Mouse (Mus musculus) heart, embryonic 10.5 days (tissue): Measurements from ENCODE around the gene D8Ertd738e. TPM values are rescaled to one million over a fixed set of nuclear protein-coding genes. Genes with fewer than 3 reads are reported as not detected.

Experiments
- DNase-seq: peaks from one replicate; pipeline ENCODE4 v3.0.0-alpha.2; 2017; ENCODE audit warnings: low spot score
- H3K27ac ChIP-seq: fragments of 300-500 bp; sonication (generic); 2 replicates; pipeline ENCODE4 v1.5.1; 2016; ENCODE audit warnings: mild to moderate bottlenecking
- H3K27me3 ChIP-seq: fragments of 300-500 bp; sonication (generic); 2 replicates; pipeline ENCODE4 v1.6.1; 2016; ENCODE audit warnings: mild to moderate bottlenecking; ENCODE audit not compliant: poor library complexity, insufficient read depth, severe bottlenecking
- H3K36me3 ChIP-seq: fragments of 300-500 bp; sonication (generic); 2 replicates; pipeline ENCODE4 v1.6.1; 2016; ENCODE audit warnings: mild to moderate bottlenecking, moderate library complexity
- H3K4me1 ChIP-seq: fragments of 300-500 bp; sonication (generic); 2 replicates; pipeline ENCODE4 v1.6.1; 2016; ENCODE audit warnings: mild to moderate bottlenecking
- H3K4me3 ChIP-seq: fragments of 300-500 bp; sonication (generic); 2 replicates; pipeline ENCODE4 v1.5.1; 2016; ENCODE audit warnings: mild to moderate bottlenecking, moderate library complexity
- H3K9me3 ChIP-seq: fragments of 300-500 bp; sonication (generic); 2 replicates; pipeline ENCODE4 v1.6.1; 2016; ENCODE audit warnings: mild to moderate bottlenecking, moderate library complexity
- WGBS: fragments of 180-500 bp; shearing (Covaris S2); methylation state at CpG from one replicate; pipeline ENCODE4 v1.1.7; 2016; 5-methylcytosine and 5-hydroxymethylcytosine counted together
- polyA plus RNA-seq: library from polyadenylated mRNA; unstranded; fragments of >200 nt; fragmentation: Nextera tagmentation; extraction: Ambion mirVana; gene quantifications from 2 replicates; pipeline ENCODE4 v1.2.1, GENCODE M21; 2016

D8Ertd738e gene
- polyA plus RNA-seq, 1 experiment from 2014 or later = 374 TPM

DNA sequence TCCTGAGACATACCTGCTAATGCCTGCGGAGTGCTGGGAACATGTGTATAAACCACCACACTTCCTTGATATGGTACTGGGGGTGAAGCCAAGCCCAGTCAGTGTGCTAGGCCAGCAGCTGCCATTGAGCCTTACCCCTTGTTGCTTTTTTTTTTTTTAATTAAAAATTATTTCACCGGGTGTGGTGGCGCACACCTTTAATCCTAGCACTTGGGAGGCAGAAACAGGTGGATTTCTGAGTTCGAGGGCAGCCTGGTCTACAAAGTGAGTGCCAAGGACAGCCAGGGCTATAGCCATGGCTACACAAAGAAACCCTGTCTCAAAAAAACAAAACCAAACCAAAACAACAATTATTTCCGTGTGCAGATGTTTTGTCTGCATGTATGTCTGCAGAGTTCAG, 44.4 kb downstream of the D8Ertd738e start:
- H3K36me3 ChIP-seq = peaks cover 45% of the 10 kb centered on the region
- H3K27me3 ChIP-seq = no peaks in the 10 kb centered on the region
- H3K4me1 ChIP-seq = peaks cover 63% of the 10 kb centered on the region
- 90% methylated on average over 5 of the region's 5 CpGs for WGBS
- H3K4me3 ChIP-seq = no peak overlapping the region
- no peak for DNase-seq
- no peak overlapping the region for H3K27ac ChIP-seq
- H3K9me3 ChIP-seq = no peaks in the 10 kb centered on the region

DNA sequence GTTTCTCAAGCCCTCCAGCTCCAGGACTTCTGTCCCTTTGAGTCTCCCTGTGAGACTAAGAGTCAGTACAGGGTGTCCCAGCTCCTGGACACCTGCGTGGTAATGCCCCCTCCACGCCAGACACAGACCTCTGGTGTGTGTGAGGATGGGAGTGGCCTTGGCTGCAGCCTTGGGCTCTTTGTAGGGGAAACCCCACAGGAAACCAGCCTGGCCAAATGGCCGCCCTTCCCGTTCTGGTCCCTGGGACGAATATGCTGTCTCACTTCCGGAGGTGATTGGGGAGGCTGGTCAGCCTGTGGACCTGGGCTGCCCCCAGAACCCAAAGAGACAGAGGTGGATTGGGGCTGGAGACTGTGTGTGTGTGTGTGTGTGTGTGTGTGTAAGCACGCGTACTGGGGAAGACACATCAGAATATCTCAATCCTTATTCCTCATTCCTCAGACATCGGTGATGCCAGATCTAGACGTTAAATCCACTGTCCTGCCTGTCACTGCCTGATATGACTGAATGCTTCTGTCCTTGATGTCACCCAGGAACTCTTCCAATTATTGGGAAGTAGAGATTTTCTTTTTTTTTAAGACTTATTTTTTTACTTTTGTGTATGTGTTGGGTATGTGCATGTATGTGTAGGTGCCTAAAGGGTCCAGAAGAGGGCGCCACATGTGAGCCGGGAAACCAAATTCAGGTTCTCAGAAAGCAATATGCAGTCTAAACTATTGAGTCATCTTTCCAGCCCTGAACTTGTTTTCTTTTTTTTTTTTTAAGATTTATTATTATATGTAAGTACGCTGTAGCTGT, 45.3 kb downstream of the D8Ertd738e start:
- DNase-seq = no peak
- H3K4me3 ChIP-seq = peak overlapping the region; percentile 86
- peaks cover 36% of the 10 kb centered on the region for H3K36me3 ChIP-seq
- H3K27ac ChIP-seq = peak overlapping the region; percentile 98
- H3K9me3 ChIP-seq = no peaks in the 10 kb centered on the region
- no peaks in the 10 kb centered on the region for H3K27me3 ChIP-seq
- peaks cover 68% of the 10 kb centered on the region for H3K4me1 ChIP-seq
- WGBS = 43% methylated on average over 13 of the region's 13 CpGs

DNA sequence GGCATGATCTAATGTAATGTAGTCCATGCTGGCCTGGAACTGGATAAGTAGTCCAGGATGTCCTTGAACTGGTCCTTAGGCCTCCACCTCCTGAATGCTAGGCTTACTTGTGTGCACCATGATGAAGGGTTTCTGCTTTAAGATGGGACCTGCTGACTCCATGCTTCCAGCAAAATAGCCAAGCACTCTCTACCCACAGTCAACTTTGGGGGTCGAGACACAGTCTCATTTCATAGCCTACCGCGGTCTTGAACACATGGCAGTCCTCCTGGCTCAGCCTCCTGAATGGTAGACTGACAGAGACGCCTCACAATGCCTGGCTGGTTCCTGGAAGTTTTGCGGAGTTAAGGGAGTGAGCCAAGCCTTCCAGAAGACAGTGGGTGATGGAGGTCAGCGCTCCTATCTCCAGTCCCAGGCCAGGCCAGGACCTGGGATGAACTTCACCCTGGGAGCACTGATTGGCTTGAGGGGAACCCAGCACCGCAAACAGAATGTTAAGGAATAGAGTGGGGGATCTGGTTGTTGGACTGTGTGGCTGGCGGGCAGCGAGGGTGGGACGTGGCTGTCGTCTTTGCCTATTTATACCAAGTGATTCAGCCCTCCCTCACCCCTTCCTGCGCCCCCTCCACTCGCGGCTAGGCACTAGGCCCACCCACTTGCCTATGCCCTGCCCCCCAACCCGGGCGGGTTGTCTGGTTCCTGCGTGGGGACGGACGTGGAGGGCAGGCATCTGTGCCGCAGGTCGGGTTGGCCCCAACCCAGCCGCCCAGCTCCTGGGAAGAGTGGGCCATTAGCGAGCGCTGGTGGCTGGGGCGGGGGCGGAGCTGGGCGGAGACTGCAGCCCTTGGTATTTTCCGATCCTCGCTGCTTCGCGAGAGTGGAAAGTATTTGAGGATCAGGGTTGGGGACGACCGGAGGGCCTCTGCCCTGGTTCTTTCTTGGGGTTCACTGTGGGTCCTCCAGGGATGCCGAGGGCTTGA, 46.3 kb downstream of the D8Ertd738e start:
- WGBS = 7% methylated on average over 34 of the region's 34 CpGs
- Histone ChIP-seq H3K9me3 (no peaks in the 10 kb centered on the region), H3K27ac (peak overlapping the region; percentile 98), H3K27me3 (no peaks in the 10 kb centered on the region), H3K4me3 (peak overlapping the region; percentile 86), H3K36me3 (peaks cover 27% of the 10 kb centered on the region), H3K4me1 (peaks cover 72% of the 10 kb centered on the region)
- peak; percentile 92 for DNase-seq

DNA sequence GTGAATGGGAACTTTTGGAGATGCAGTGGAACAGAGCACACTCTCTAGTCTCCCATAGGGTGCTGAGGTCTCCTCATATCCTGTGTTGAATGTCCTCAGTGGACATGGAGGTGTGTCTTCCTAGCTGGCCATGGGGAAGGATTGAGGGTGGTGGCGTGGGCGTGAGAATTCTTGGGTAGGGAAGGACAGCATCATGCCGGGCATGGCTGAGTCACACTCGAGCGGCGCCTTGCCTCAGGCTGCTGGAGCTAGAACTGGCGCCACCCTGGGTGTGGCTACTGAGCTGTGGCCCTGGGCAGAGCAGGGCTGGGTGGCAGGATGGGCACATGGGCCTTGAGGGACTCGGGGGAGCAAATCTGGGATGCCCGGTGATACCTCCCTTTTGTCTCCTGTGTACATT, 47.1 kb downstream of the D8Ertd738e start:
- Histone ChIP-seq H3K36me3 (peaks cover 26% of the 10 kb centered on the region), H3K27ac (peak overlapping the region; percentile 98), H3K27me3 (no peaks in the 10 kb centered on the region), H3K4me3 (peak overlapping the region; percentile 86), H3K4me1 (peaks cover 72% of the 10 kb centered on the region), H3K9me3 (no peaks in the 10 kb centered on the region)
- 79% methylated on average over 9 of the region's 9 CpGs for WGBS
- no peak for DNase-seq

DNA sequence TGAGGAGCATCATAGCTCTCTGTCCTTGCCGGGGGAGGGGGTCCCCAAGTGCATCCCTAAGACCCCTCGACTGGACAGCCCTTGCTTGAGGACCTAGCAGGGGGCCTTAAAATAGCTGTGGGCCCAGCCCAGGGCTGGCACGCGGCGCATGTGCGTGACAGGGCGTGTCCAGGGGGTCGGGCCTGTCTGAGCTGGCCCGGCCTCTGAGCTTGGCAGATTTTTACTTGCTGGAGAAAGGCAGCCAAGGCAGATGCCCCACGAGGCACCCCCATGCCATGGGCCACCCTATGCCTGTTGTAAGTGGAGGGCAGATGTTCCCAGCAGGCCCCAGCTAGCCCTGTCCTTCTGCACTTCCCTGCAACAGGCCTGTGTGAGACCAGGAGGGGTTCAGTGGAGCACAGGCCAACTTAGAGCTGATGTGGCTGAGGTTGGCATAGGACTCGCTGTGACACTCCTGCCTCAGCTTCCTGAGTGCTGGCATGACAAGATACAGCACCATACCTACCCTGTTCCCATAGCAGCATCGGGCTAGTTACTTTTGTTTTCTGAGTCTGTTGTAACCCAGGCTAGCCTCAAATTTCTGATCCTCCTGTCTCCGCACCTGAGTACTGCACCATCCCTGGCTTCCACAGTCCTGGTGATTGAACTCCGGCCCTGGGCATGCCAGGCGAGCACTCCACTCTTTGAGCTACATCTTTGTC, 47.8 kb downstream of the D8Ertd738e start:
- peaks cover 73% of the 10 kb centered on the region for H3K4me1 ChIP-seq
- peak overlapping the region; percentile 86 for H3K4me3 ChIP-seq
- H3K27me3 ChIP-seq = no peaks in the 10 kb centered on the region
- H3K9me3 ChIP-seq = no peaks in the 10 kb centered on the region
- WGBS = 44% methylated on average over 15 of the region's 15 CpGs
- DNase-seq = peak; percentile 79
- peaks cover 19% of the 10 kb centered on the region for H3K36me3 ChIP-seq
- H3K27ac ChIP-seq = peak overlapping the region; percentile 98

DNA sequence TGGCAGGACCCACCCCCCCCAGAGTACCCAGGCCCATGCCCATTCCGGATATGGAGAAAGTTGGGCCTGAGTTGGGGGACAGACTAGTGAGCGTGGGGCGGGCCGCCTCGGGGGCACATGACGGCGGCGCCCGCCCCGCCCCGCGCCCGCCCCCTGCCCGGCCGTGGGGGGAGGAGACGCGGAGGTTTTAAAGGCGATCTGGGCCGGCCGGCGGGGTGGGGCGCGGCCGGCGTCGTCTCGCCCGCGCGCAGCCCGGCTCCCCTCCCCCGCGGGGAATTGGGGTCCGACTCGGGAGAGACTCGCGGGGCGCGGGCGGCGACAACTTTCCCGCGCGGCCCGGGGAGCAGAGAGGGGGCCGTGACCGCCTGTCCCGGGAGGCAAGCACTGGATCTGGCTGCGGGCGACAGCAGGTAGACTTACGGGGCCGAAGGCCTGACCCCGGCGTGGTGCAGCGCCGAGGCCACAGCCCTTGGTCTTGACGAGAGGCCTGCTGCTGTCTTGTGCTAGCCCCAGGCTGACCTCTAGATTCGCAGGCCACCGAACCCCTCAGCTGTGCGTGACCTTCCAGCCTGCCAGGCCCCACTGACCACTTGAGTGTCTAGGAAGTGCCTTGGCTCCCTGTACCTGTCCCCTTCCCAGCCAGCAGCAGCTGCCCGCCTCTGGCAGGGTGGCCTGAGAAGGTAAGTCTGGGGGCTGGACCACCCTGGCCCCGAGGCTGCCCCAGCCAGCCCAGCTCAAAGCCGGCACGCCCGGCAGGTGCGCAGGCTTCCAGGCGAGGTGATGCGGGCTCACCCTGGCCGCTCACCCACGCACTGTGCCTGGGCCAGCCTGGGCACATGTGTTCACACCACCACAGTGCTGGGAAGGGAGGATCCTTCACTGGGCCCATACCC, 48.6 kb downstream of the D8Ertd738e start:
- peaks cover 13% of the 10 kb centered on the region for H3K36me3 ChIP-seq
- DNase-seq = peak; percentile 84
- H3K4me3 ChIP-seq = peak overlapping the region; percentile 86
- H3K4me1 ChIP-seq = peaks cover 73% of the 10 kb centered on the region
- no peaks in the 10 kb centered on the region for H3K27me3 ChIP-seq
- H3K9me3 ChIP-seq = no peaks in the 10 kb centered on the region
- peak overlapping the region; percentile 98 for H3K27ac ChIP-seq
- 4% methylated on average over 58 of the region's 70 CpGs for WGBS

DNA sequence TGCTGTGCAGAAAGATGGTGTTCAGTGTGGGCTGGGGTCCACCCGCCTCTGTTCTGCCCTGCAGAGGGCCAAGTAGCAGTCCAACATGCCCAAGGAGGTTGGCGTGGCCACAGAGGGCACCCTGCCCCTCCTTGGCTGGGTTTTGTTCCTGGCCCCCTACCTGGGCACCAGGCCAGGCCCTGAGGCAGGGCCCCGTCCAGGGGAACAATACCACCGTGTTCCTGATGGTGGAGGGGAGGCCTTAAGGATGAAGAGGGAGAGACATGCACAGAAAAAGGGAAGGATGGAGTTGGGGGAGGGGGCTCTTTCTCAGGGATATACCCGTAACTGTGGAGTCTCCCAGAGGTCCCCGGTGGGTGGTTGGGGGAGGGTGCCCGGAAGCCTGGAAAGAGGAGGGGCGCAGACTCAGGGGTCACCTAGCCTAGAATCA, 49.4 kb downstream of the D8Ertd738e start:
- peak overlapping the region; percentile 86 for H3K4me3 ChIP-seq
- H3K27ac ChIP-seq = peak overlapping the region; percentile 98
- DNase-seq = peak; percentile 74
- peaks cover 5% of the 10 kb centered on the region for H3K36me3 ChIP-seq
- 31% methylated on average over 8 of the region's 8 CpGs for whole genome bisulfite sequencing
- peaks cover 73% of the 10 kb centered on the region for H3K4me1 ChIP-seq
- no peaks in the 10 kb centered on the region for H3K9me3 ChIP-seq
- no peaks in the 10 kb centered on the region for H3K27me3 ChIP-seq

DNA sequence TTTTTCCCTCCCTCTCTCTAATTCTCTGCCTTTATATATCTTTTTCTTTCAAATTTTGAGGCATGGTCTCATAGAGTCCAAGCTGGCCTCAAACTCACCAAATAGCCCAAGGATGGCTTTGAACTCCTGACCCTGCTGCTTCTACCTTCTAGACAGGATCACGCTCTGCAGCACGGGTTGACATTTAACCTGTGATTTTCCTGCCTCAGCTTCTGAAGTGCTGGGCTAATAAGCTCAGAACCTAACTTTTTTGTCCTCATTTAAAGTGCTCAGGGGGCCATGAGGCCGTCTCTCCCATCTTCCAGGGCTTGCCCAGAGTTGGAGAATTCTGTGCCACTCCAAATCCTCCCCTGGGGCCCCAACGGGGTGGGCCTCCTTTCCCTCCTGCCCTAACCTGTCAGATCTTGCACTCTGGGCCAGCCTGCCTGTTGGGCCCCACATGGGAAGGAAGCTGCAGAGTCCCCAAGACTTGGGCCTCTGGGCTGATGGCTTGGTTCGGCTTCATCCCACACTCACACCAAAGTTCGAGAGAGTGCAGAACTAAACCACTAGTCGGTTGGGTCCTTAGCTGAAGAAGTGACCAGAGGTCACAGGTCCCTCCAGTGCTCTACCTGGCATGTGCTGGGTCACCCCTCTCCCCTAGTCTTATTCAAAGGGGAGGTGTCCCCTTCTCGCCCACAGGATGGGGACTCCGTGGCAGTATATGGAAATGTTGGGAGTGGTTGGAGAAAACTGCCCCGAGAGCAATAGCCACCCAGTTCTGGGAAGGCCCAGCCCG, 50.0 kb downstream of the D8Ertd738e start:
- peak; percentile 75 for DNase-seq
- no peaks in the 10 kb centered on the region for H3K9me3 ChIP-seq
- no peaks in the 10 kb centered on the region for H3K36me3 ChIP-seq
- WGBS = 68% methylated on average over 11 of the region's 11 CpGs
- peak overlapping the region; percentile 86 for H3K4me3 ChIP-seq
- H3K27ac ChIP-seq = peak overlapping the region; percentile 98
- no peaks in the 10 kb centered on the region for H3K27me3 ChIP-seq
- H3K4me1 ChIP-seq = peaks cover 73% of the 10 kb centered on the region

DNA sequence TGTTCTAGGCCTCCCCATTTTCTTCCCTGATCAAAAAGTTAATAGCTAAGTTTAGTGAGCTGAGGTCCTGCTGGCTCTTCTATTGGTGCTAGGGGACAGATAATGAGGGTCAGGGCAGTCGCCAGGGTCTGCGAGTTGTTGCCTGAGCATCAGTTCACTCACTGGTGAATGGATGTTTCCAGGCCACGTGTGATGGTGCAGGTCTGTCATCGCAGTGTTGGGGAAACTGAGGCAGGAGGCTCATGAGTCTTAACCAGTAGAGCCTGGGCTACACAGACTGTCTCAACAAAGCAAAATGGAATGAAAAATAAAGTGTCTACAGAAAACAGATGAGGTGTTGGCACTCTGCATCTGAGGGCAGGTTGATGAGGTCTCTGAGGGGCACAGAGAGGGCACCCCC, 50.6 kb downstream of the D8Ertd738e start:
- no peak for DNase-seq
- peak overlapping the region; percentile 73; the same call in 1 of the 2 replicates for H3K4me3 ChIP-seq
- WGBS = 31% methylated on average over 4 of the region's 4 CpGs
- H3K27me3 ChIP-seq = no peaks in the 10 kb centered on the region
- H3K36me3 ChIP-seq = no peaks in the 10 kb centered on the region
- no peaks in the 10 kb centered on the region for H3K9me3 ChIP-seq
- H3K27ac ChIP-seq = peak overlapping the region; percentile 98
- H3K4me1 ChIP-seq = peaks cover 68% of the 10 kb centered on the region

DNA sequence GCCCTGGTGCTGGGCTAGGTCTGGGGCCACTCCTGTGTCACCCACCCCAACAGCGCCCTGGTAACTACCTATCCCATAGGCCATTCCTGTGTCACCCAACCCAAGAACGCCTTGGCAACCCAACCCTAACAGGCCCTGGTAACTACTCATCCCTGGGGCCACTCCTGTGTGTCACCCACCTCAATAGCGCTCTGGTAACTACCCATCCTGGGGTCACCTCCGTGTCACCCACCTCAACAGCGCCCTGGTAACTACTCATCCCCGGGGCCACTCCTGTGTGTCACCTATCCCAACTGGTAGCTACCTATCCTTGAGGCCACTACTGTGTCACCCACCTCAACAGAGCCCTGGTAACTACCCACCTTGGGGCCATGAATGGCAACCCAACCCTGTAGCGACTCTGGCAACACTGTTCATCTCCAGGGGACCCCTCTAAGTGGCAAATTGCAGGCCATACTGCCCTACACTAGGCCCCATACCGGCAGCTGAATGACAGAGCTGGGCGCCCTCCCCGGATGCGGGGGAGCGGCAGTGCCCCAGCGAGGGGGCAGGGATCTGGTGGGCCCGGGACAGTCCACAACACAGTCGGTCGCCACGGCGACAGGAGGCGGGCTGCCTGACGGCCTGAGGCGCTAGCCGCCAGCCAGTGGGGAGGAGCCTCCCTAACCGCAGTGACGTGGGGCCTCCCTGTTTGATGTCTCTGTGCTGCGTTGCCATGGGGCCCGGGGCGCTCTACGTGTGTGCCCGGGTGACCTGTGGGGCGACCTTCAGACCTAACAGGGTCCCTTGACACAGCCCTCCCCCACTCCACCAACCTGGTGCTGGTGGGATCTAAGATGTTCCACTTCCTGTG, 51.4 kb downstream of the D8Ertd738e start:
- no peaks in the 10 kb centered on the region for H3K9me3 ChIP-seq
- peaks cover 61% of the 10 kb centered on the region for H3K4me1 ChIP-seq
- no peaks in the 10 kb centered on the region for H3K36me3 ChIP-seq
- H3K27me3 ChIP-seq = no peaks in the 10 kb centered on the region
- 2% methylated on average over 30 of the region's 30 CpGs for WGBS
- H3K27ac ChIP-seq = peak overlapping the region; percentile 98
- H3K4me3 ChIP-seq = peak overlapping the region; percentile 73
- DNase-seq = peak; percentile 99
